Mouse (Mus musculus) kidney, postnatal 4 days (tissue): ENCODE results near the gene Abl1.

Experiments used
- DNase-seq, 2 experiments: peaks; one replicate each; pipeline ENCODE4 v3.0.0; 2021; ENCODE audit warnings: mixed read lengths in 2 of 2

The Abl1 gene

DNA sequence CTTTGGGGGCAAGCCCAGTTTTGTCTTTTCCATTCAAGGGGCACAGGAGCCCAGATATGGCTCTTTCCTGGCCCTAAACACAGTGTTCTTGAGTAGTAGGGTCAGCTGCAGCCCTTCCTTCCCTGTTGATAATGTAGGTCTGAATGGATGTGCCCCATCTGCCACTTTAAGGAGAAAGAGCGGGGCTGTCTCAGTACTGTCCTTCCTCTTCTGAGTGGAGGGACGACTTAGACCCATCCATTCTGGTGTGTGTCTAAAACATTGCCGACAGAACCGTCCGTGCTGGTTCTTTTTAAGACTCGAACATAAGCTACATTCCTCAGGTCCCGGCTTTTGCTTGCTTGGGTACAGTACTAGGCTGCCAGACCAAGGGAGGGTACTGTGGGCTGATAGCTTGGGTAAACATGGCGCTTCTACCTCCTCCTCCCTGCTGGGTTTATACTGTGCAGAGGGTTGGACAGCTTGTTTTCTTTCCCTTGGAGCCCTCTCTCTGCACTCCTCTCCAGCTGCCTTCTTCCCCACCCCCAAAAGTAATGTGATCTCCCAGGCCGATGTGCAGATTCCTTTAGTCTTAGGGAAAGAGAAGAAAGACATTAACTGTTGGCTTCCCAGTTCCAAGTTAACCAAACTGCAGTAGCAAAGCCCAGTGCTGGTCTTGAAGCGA, 61.0 kb downstream of the Abl1 start:
- DNase-seq = peak; percentile 65 to 76

DNA sequence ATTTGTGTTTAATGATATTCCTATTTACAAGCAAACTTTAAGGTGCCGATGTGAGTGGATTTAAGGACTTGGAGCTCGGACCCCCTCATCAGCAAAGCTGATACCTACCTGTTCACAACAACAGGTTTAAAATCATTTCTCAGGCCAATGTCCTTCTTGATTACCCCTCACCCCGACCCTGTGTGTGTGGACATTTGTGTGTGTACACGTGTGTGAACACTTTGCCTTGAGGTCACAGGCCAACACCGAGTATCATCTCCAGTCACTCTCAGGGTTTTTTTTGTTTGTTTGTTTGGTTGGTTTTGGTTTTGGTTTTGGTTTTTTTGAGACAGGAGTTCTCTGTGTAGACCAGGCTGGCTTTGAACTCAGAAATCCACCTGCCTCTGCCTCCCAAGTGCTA, 62.0 kb downstream of the Abl1 start:
- DNase-seq = no peak

DNA sequence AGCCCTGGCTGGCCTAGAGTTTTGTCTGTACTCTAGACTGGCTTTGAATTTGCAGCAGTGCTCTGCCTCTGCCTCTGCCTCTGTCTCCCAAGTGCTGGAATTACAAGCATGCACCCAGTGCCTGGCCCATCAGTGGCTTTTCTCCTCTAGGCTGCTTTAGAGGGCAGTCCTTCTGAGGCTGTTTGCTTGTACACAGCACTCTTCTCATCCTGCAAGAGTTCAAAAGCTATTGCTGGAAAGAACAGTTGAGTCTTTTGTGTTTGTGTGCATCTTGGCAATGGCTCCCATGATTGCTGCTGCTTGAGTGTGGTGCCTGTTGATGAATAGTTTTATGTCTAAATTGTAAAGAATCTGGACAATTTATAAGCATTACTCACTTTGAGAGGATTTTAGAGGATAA, 69.3 kb downstream of the Abl1 start:
- no peak for DNase-seq

DNA sequence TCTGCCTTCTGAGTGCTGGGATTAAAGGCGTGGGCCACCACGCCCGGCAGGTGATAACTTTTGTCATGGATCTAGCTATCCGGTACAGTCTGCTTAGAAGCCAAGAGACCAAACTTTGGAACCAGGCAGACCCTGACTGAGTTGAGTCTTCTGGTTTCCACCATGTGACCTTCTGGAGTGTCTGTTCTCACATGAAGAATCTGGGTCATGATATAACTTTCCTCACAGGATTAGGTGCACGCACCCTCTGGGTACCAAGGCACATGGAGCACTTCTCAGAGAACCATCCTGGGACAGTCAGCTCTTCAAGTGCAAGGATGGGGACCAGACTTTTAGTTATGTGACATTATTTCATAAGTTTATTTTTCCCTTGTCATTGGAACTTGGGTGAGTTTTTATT, 70.8 kb downstream of the Abl1 start:
- no peak for DNase-seq

DNA sequence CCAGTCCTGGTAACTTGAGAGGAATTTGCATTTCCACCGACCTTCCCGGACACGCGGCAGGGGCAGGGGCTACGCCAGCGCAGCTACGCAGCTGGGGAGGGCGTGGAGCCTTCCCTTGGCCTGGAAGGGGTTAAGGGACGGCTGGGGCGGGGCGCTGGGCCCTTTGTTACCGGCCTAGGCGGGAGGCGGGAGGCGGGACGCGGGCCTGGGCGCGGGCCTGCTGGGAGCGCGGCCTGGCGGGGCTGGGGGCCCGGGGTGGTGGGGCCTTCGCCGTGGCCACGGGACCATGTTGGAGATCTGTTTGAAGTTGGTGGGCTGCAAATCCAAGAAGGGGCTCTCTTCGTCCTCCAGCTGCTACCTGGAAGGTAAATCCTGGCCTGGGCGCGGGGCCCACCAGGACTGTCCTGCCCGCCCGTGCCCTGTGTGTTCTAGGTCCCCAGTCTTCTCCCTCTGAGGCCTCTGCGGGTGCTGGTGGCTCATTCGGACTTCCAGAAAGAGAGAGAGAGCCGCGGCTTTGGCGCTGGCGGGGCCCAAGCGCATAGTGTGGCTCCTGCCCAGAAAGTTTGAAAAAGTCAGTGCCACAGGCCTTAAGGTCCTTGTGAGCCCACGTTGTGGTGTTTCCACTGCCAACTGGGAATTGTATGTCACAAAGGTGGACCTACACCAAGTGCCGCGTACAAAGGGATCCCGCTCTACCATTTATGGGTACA, 71.7 kb downstream of the Abl1 start:
- DNase-seq = peak; percentile 93 to 95

DNA sequence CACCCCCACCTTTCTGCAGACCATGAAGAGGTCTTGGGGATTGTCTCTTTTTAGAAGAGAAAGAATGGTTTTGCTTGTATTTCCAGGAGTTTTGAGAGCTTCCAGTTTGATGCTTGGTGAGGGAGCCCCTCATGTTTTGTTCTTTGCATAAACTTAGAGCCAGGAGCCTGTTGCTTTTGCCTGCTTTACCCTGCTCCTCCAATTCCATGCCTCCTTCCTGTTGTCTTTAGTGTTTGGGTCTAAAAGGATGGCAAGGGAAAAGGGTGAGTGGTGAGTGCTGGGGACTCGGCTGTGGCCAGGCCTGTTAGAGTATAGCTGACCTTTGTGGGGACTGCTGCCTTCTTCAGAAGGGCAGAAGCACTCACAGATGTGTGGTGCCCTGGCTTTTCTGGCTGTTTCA, 72.3 kb downstream of the Abl1 start:
- DNase-seq = peak in 1 of 2 experiments; percentile 26

DNA sequence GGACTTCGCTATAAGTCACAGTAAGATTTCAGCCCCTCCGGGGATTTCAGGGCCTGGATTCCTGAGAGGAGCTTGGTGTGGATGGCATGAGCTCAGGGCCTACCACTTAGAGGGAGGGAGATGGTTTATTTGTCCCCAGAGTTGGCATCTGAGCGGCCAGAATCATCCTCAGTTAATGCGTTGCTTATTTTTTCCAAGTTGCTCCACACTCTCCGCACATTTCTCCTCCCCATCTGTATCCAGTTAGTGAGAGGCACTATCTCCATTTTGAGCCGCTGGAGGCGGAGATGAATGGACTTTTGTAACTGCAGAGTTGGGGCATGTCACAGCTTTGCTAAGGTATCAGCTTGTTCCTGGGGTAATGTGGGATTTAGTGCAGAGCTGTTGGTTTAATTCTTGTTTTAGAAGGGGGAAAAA, 72.9 kb downstream of the Abl1 start:
- no peak for DNase-seq

DNA sequence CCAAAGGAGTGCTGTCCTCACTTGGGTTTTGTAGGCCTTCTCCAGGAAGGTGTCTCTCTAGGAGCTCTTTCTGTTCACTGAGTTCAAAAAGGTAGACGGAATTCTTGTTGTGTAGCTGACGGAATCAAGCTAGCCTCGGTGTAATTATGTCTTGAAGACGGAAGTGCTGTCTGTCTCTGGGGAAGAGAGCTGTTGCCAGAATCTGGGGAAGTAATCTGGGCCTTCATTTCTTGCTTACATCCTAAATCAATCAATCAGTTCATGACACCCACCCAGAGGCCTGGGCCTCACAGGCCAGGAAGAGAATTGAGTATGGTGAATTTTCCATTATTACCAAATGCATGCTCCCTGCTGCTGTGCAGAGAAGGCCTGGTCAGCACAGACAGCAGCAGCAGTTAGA, 73.4 kb downstream of the Abl1 start:
- DNase-seq = no peak

DNA sequence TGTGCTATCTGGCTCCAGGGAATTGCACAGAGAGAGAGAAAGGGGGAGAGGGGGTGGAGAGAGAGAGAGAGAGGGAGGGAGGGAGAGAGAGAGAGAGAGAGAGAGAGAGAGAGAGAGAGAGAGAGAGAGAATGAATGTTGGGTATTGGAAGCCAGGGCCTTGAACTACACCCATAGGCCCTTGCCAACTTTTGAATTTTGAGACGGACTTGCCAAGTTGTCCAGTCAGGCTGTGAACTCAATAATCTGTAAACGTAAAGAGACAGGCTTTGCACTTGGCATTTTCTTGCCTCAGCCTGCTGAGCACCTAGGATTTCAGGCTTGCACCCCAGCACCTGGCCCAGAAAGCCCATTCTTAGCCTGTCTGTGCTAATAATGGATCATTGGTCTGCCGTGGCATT, 74.0 kb downstream of the Abl1 start:
- DNase-seq = no peak

DNA sequence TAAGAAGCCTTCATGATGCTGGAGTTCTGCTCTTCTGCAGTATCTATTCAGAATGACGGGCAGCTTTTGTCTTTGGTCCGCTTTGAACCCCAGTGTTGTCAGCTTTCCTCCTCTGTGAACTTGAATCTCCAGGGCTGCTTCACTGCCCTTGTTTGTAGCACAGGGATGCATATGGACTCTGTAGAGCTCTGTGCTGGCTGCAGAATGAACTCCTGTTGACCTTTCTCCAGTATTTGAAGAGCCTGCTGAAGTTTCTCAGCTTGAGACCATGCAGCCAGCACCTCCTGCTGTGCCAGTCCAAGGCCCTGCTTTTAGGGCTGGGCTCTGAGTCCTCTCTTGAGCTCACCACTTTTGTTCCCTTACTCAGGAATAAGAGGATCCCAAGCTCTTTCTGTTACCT, 74.7 kb downstream of the Abl1 start:
- DNase-seq = peak in 1 of 2 experiments; percentile 37

DNA sequence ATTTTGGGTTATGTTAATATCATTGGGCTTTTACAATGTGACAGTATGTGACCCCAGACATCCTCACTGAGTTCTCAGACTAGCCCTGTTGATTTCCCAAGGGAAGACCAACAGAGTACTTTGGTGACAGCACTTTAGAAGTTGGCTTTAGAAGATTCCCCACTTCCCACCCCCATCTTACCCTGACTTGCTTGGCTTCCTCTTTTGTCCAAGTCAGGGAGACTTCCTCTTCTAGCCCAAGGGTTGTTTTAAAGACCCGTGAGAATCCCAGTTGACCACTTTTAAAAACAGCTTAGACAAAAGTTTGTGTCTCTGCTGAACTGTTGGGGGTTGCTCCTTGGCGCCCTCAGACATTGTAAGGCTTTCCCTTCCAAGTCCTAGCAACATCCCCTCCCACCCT, 75.1 kb downstream of the Abl1 start:
- no peak for DNase-seq

DNA sequence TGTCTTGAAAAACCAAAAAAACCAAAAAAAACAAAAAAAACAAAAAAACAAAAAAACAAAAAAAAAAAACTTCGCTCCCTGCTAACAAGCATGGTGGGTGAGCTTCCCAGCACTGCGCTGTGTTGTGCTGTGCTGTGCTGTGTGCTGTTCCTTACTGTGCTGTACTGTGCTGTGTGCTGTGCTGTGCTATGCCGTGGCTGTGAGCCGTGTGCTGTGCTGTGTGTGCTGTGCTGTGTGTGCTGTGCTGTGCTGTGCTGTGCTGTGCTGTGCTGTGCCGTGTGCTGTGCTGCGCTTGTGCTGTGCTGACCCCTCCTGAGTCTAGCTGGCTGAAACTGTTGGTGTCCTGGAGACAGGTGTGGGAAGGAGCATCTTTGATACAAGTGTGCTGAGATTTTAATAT, 78.9 kb downstream of the Abl1 start:
- DNase-seq = no peak

DNA sequence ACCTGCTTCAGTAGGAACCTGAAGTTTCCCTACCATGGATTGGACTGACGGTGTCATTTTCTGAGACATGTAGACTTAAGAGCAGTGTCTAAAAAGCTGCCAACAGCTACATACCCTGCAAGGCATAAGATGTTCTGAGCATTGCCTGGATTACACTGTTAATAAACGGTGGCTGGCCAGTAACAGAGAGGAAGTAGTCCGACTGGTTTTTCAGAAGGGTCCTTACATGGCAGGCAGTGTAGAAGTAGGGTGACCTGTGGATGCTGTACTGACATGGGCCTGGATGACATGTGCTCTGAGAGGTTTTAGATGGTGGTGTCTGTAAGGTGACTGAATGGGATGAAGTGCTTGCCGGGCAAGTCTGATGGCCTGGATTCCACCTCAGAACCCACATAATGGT, 79.6 kb downstream of the Abl1 start:
- DNase-seq = no peak

DNA sequence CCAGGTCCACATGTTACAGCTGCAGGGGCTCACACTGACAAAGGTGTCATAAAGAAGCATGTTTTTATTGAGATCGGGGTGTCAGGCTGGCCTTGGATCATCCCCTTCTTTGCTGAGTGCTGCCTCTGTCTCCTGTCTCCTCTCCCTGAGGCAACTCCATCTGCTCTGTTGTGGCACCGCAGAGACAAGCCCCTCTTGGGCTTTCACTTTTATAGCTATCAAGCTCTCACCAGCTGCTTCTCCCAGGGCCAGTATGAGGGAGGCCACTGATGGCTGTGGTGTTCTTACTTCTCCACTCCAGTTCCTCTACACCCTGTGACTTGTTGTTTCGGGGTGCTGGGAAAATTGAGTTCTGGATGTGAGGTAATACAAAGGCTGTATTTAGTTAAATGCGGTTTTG, 80.9 kb downstream of the Abl1 start:
- DNase-seq = no peak

DNA sequence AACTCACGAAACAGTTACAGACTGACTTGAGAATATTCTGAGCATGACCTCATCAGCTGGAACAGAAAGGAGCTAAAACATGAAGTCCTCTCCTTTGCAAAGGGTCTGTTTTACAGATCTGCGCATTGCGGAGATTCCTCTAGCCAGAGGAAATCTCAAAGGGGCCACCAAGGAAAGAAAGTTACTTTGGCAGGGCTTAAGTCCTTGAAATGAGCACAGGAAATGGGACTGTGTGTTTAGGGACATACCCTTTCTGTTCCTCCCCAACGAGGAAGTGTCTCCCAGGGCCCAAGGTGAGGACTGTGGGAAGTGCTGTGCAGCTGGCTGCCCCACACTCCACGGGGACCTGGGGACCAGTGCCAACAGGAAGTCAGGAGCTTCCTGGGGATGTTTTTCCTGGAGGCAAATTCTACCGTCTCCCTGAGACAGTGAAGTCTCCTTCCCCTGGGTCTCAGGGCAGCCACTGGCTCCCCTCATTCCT, 81.5 kb downstream of the Abl1 start:
- DNase-seq = peak; percentile 68 to 79

DNA sequence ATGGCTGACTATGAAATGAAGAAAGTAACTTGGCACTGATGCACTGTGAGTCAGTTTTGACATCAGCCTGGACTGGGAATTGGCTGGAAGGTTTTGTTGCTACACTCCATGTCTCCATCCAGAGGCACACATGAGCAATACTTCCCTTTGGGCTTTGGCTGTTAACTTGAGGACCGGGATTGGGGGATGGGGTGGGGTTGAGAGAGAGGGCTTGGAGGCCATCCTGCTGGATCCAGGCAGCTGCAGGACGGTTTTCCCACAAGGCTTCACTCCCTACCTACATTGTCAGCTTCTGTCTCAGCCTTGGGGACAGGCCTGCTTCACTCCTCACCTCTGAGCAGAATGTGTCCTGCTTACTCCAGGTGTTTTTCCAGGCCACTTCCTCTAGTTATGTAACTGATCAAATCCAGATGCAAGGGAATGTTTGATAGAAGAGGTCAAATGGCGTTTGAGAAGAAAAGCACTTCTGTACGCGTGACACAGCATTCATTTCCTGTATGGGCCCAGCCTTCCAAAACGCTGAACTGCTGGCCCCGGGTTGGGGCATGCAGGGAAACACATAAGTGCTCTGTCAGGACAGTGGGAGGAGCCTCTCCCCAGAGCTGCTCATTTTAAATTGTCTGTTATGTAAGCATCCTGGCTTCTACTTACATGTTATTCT, 82.7 kb downstream of the Abl1 start:
- DNase-seq = peak; percentile 66 to 79

DNA sequence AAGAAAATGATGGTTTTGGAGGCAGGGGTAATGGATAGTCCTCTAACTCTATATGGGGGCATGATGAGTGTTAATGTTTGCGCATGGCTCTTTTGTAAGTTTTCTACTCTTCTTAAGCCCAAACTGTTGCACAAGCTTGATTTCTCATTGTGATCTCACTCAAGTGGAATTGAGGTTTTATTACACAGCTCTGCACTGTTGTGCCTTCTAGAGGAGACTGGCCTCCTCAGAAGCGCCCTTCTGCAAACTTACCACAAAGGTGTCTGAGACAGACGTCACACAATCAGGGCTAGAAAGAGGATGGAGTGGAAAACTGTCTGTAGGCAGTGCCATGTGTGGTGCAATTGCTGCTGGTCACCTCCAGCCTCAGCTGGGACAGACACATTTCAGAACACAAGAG, 88.3 kb downstream of the Abl1 start:
- DNase-seq = no peak

DNA sequence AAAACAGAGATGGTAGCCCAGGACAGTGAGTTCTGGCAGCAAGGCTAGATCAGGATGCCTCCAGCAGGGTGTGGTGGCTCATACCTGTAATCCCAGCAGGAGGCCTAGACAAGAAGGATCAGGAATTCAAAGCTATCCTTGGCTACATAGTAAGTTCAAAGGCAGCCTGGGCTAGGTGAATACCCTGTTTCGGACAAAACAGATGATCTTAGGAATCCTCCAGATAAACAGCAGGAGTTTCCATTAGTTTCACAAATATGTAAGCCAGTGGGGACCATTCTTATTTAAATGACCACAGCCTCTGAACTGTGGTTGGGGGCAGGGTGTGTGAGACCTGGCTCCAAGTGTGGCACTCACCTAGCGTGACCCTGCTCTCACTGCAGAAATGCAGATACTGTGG, 91.1 kb downstream of the Abl1 start:
- no peak for DNase-seq

DNA sequence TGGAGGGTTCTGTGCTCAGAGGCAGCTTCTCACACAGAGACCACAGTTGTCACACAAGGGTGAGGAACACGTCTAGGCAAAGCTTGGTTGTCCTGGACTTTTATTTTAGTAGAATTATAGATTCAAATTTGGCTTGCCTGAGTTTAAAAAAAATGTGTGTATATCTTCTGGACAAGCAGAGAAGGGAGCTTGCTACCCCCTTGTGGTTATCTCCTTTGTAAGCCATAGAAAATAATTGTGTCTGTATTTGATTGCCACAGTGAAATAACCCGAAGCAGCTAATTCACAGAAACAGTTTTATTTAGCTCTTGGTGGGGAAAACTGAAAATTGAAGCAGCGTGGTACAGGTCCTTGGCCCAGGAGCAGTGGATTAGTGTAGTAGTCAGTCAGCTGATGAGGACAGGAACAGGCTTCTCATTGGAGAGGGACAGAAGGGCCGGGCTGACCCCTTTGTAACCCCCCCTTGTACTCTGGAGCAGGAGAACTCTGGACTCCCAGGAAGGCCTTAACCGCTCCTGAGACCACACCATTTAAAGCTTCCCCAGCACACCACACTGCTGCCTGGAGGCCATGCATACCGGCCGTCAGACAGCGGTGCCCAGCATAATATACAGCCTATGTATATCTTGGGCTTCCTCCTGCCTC, 94.9 kb downstream of the Abl1 start:
- peak in 1 of 2 experiments; percentile 35 for DNase-seq

DNA sequence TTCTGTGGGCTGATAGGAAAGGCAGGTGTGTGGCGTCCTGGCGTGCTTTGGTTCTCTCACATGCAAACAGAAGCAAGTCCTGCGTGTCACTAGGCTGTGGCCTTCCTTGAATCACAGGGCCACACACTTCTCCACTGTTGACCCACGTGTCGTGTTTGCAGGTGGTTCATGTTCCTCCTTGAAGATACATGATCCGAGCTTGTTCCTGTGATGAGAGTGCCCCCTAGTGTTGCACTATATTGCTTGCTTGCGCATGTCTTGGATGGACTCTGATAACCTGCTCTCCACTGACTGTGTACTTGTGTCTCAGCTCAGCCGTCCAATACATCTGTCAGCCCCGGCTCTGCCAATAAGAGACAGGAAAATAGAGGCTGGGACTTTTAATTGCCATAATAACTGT, 96.9 kb downstream of the Abl1 start:
- DNase-seq = peak; percentile 78 to 85

DNA sequence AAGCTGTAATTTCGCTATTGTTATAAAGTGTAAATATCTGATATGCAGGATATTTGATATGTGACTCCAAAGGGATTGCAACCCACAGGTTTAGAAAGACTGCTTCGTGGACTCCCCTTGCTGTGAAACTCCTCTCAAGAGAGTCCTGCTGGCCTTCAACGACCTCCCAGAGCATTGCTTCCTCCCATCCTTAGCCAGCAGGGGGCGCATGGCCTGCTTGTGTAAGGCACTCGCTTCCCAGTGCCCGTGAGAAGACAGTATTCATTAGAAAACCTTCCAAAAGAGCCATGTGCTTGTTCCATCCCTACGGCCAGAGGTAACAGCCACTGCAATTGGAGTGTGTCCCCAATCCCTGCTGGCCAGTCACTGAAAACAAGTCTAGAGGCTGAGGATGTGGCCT, 98.9 kb downstream of the Abl1 start:
- DNase-seq = peak; percentile 93

DNA sequence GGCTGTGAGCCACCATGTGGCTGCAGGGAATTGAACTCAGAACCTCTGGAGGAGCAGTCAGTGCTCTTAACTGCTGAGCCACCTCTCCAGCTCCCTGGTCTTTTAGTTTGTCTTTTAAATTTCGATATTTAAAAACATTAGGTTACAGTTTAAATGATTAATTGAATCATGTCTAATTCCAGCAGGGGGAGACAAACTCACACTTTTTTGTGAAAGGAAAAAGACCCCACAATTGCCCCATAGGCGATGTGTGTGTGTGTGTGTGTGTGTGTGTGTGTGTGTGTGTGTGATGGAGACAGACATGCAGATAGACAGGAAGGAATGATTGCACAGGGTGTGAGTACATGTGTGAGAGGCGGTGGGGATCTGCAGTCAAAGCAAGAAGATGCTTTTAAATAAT, 100.1 kb downstream of the Abl1 start:
- no peak for DNase-seq

DNA sequence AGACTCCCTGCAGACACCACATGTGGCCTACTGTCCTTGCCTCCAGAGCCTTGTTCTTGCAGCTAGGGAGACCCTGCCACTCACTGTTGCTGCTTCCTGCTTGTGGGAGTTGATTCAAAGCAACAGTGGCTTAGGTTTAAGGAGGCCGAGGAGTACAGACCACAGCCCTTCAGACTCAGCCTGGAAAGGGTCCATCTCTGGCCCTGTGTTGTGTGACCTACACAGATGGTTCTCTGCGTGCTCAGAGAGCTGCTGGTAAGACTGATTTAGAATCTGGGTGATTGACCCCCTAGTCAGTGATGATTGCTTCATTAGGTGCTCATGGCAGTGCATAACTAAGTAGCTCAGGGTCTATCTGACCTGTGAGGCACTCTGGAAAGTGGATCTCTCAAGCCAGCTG, 101.0 kb downstream of the Abl1 start:
- no peak for DNase-seq
